Mouse (Mus musculus) left cerebral cortex, postnatal 25 days (tissue): ENCODE data around the gene Cfc1. TPM values are rescaled to one million over a fixed set of nuclear protein-coding genes. Genes with fewer than 3 reads are reported as not detected.

Experiments
- DNase-seq, 2 experiments: peaks; one replicate each; pipeline ENCODE4 v3.0.0; 2022; ENCODE audit warnings: low spot score in 2 of 2, mixed read lengths in 1 of 2
- intact Hi-C: fragments of 180-260 bp; cut with DNase I; formaldehyde crosslinking; loops from one replicate; pipeline ENCODE4 v1.15.1; 2025
- total RNA-seq, 2 experiments: library from RNA; stranded (reverse); gene quantifications; 2 replicates each; pipeline ENCODE4 v1.2.3; 2021

Cfc1 gene
- total RNA-seq, 2 experiments from 2014 or later = not detected

DNA sequence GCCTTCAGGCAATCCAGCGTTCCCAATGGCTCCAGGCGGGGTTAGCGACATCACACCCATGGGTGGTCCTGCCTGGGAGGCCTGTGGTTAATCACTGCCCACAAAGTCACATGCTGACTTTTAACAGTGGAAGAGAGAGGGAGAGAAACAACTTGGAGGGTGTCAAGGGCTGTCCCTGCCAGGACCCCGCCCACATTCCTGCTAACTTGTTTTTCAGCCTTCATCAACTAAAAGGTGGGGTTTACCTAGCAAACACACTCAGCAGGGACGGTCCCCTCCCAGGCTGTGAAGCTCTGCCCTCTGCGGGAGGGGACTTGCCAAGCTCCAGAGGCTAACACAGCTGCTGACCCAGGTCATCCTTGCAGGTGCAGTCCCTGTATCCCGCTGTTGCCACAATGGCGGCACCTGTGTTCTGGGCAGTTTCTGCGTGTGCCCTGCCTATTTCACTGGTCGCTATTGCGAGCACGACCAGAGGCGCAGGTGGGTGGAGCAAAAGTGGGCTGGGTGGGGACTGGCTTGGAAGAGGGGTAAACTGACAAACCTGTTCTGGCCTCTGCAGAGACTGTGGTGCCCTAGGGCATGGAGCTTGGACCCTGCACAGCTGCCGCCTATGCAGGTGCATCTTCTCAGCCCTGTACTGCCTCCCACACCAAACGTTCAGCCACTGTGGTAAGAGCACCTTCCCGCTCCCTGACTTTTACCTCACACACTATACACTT, 1.5 kb downstream of the Cfc1 start:
- intact Hi-C loops = no loop called here
- no peak for DNase-seq

DNA sequence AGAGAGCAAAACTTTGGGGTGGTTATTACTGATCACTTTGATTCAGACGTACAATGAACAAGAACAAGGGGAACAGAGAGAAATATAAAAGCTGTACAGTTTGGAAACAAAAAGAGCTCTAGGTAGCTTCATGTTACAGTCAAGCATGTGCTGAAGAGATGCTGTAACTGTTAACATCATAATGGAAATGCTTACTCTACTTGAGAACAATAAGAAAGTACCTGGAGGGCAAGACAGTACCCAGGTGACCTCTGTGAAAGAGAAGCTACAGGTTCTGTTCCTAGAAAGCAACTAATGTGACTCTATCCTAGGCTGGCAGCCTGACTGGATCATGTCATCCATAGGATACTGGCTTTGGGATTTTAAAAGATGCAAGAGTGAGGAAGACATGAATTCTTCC, 11.6 kb downstream of the Cfc1 start:
- DNase-seq = no peak
- intact Hi-C loops = no loop called here

DNA sequence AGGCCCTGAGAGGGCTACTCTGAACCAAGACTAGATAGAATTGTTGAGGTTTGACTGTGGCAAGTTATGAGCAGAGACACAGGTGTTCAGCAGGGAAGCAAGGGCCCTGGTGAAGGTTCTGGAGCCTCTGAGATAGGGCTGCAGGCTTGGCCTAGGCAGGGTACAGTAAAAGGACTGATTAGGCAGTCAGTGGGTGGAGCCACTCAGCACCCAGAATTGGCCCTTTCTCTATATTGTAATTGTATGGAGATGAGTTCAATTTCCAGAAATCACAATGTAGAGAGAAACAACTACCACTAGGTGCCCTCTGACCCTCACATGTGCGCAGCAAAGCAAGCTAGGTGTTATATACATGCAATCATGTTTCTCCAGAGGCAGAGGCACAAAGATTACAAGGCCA, 18.2 kb downstream of the Cfc1 start:
- intact Hi-C loops = no loop called here
- no peak for DNase-seq

DNA sequence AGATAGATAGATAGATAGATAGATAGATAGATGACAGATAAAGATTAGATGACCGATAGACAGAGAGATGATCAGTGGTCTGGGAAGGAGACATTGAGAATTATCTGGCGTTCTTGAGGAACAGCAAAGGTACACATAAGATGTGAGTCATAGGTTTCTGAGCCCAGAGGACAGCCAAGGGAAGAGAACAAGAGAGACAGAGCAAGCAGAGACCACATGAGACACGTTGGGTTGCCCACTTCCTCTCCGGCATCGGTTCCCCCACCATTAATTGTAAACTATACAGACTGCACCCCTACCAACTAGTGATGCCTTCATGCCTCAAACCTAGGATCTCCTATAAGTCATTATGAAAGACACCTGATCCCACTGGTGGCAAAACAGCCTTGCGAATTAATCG, 18.8 kb downstream of the Cfc1 start:
- DNase-seq = no peak
- intact Hi-C loops = no loop called here

DNA sequence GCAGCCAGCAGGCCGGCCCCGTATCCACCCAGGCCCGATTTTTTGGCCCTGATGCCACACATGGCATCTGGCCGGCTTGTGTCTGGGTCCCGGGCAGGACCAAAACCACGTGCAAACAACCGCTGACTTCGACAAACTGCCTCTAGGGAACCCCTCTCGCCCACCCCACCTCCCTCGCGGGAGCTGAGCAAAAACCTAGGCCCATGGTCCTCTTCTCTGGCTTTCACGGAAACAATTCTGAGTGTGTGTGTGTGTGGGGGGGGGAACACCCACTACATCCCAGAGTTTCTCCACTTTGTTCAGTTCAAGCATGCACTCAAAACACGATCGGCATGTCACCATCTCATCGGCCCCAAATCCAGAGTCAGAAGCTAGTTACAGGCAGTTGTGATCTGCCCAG, 25.4 kb downstream of the Cfc1 start, which contains the start of gene Prss40:
Gene Prss40, minus strand, starts transcription at position 101 of the 400 bp plus-strand sequence.
- DNase-seq = no peak
- intact Hi-C loops = no loop called here

DNA sequence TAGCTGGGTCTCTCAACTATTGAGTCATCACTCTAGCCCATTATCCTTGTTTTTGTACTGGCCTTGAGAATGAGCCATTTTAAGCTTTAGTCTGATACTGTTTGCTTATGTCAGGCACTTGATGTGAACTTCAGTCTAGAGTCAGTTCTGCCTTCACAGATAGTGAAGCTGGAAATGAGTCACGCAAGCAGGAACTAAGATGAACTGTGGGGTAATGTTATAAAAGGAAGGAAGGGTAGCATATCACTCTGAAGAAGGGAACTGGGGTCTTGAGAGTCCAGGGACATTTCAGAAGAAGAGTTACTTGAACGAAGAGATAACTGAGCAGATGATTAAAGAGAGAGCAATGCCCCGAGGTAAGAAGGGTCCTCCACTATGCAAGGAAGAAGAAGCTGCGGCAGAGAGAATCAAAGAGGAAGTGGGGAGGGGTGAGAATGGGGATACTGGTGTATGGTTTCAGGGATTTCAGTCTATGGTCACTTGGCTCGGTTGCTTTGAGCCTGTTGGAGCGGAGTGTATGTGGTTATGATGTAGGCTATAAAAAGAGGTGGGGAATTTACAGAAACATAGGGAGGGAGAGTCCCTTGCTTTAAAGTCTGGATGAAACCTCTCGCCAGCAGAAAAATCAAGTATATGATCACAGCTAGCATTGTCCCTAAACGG, 29.1 kb downstream of the Cfc1 start:
- no peak for DNase-seq
- intact Hi-C loops = no loop called here

DNA sequence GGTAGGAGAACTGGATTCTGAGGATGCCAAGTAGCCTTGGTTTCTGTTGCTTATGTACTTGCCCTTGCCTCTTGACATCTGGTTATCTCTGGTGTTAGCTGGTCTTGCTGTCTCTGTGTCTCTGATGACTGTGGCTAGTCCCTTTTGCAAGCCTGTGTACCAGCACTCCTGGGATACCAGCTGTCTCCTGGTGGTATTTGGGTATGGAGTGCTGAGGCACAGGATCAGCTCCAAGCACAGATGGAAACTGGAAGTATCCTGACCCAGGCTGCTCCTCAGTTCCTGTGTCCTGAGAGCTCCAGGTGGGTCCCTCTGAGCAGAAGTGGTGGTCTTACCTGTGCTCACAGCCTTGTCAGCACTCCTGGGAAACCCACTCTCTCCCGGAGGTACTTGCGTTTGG, 32.7 kb downstream of the Cfc1 start:
- intact Hi-C loops = no loop called here
- DNase-seq = no peak

DNA sequence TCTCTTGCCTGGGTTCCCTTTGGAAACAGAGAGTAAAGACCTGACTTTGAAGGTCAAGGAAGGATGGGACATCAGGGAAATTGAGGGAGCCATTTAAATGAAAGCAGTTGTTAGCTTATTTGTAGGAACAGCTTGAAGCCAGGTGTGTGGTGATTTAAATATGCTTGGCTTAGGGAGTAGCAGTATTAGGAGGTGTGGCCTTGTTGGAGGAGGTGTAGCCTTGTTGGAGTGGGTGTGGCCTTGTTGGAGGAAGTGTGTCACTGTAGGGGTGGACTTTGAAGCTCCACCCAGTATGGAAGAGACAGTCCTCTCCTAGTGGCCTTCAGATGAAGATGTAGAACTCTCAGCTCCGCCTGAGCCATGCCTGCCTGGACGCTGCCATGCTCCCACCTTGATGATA, 34.4 kb downstream of the Cfc1 start:
- intact Hi-C loops = no loop called here
- DNase-seq = no peak

DNA sequence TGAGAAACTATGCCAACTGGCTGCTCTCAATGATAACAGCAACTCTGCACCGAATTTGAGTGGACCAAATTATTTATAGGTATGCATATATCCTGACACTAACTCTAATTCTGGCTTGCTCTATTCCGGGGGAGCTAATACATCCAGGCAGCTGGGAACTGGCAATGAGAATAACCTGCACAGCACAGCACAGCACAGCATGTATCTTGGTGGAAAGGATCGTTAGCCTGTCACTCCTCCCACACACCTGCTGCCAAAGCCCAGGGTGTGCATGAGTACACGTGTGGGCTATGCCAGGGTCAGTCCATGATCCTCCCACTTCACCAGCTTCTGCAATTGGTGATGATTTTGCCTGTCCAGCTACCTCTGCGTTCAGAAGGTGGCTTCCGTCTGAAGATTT, 36.0 kb downstream of the Cfc1 start:
- intact Hi-C loops = no loop called here
- peak; percentile 60 to 68 for DNase-seq

DNA sequence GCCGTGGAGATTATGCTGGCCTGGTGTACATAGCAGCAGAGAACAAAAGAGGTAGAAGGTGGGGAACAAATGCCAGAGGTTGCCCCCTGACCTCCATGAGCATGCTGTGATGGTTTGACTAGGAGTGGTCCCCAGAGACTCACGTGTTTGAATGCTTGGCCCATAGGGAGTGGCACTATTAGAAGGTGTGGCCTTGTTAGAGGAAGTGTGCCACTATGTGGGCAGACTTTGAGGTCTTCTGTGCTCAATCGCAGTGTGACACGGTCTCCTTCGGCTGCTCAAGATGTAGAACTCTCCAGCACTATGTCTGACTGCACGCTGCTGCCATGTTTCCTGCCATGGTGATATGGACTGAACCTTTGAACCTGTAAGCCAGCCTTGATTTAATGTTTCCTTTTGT, 37.8 kb downstream of the Cfc1 start:
- no peak for DNase-seq
- intact Hi-C loops = no loop called here

DNA sequence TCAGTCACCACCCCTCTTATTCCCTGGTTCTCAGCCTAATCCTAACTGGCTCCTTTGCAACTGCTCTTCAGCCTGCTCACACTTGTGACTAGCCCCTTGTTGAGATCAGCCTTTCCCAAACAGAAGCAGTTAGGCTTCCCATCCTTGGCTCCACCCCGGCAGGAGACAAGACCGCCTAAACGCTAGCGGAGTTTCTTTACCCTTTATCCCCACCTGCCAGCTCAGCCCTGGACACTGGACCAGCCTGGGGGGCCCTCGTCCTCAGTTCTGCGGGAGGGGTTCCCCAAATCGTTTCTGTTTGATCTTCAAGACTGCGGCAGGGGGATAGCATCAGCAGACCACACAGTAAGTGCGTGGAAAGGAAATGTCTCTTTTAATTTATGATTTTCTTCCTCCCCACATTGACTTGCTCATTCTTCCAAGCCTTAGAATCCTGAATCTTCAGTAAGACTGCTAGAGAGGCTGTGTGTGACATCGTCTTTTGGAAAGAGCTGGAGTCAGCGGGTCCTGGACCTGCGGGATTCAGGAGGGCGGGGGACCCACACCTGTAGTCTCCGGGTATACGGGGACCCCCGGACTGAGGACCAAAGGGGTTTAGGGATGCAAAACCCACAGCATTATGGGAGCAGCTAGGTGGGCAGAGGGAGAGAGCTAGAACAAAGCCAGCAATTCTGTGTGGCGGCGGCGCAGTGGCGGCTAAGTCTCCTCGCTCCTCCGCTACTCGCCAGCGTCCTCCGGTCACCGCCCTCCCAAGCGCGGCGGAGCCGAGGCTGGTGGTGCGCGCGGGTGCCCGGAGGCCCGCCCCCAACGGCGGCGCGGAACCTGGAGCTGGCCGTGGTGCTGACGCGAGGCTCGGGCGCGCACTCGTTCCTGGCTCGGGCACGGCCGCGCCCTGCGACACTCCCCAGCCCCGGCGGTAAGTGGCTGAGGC, 43.7 kb downstream of the Cfc1 start, which contains the start of gene Amer3:
Gene Amer3, plus strand, starts transcription at position 807 of the 931 bp plus-strand sequence.
- peak; percentile 85 to 87 for DNase-seq
- intact Hi-C loops = no loop called here

DNA sequence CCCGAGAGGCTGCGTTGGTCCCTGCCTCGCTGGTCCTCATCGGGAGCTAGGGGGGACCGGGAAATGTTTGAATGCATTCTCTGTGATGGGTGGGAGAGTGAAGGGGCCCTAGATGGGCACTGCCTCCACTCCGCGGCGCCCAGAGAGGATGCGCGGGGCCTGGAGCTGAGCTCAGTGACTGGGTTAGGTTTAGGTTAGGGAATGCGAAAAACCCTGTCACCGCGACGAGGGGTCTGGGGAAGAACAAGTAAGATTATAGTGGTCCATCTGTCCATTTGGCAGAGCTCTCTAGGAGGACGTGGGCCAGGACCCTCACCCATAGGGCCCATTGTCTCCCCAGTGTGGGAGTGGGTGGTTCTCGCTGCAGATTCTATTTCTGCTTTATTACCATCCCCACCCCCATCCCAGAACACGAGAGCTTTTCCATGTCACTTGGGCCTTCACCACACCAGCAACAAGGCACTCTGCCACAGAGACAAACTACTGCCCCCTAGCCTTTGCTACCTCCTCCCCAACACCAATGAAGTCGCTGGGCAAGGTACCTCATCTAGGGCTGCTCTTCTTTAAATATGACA, 44.4 kb downstream of the Cfc1 start:
- peak in 1 of 2 experiments; percentile 58 for DNase-seq
- intact Hi-C loops = no loop called here

DNA sequence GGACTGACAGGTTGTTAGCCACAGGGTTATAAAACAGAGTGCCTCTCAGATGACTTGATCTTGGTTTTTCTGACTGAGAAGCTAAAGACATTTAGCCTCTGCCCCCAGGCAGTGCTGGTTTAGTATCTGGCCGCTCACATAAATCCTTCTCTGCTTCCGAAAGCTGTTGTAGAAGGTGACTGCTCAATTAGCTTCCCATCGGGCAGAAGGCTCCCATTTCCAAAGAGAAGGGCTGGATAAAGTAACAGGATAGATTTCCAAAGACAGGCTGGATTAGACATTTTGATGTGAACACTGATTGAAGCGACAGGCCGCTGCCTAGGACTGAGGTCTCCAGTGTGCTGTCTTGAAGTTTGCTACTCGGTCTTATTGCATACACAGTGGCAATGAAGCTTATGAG, 46.8 kb downstream of the Cfc1 start:
- intact Hi-C loops = no loop called here

DNA sequence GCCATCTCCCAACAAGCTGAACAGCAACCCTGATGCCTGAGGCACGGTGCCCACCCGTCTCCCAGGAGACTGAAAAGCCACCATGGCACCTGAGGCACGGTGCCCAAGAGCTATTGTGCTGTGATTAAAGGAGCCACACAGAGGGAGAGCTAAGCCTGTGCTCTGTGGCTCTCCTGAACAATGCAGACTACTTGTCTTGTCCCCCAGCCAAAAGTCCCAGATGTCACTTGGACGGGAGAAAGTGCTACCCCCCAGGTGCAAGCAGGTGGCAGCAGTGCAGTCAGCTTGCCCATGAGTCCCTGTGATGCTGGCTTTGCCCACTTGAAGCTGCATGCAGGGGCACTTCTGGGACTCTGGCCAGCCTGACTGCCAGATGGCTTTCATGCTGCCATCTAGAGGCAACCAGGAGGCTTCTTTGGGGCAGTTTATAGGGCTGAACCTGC, 48.4 kb downstream of the Cfc1 start:
- DNase-seq = peak; percentile 57 to 81
- intact Hi-C loops = no loop called here

More for the DNA sequence above, 46.8 kb downstream of the Cfc1 start:
- no peak for DNase-seq

DNA sequence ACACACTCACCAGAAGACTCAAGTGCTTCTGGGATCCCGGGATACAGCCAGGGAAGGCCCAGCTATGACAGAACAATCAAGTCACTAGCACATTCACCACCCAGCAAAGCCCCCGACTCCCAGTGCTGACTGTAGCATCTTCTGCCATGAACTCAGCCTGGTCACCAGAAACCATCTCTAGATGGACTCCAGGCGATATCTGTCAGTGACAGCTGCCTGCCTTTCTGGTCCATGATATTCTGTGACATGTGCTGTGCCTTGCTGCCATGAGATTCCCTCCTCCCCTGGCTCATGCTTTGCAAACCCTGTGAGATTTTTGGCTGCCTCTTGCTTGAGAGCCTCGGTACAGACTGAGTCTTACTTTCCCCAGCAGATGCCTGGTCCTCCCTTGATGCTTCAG, 49.3 kb downstream of the Cfc1 start:
- intact Hi-C loops = no loop called here
- DNase-seq = no peak

DNA sequence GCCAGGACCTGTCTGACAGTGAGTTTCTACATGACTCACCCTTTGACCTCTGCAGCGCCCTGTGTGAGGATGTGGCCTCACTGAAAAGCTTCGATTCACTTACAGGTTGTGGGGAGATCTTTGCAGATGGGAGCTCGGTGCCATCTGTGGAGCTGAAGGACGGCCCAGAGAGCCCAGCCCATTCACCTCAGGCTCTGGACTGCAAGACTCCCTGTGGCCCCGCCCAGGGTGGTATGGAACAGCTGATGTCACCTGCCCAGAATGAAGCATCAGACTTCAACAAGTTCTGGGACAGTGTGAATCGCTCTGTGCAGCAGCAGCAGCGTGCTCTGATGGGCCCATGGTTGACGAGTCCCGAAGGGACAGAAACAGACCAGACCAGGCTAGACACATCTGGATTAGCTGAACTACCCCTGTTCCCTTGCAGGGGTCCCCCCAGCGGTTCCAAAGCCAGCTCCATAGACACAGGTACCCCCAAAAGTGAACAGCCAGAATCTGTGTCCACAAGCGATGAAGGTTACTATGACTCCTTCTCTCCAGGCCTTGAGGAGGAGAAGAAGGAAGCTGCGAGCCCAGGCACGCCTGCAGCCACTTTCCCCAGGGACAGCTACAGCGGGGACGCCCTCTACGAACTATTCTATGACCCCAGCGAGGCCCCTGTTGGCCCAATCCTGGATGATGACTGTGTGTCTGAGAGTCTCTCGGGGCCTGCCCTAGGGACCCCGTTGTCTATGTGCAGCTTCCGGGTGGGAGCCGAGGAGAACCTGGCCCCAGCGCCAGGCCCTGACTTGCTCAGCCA, 52.0 kb downstream of the Cfc1 start:
- no peak for DNase-seq
- intact Hi-C loops = no loop called here
